Mouse (Mus musculus) lung, embryonic 16.5 days (tissue): Measurements from ENCODE around the gene Arhgap15. TPM values are rescaled to one million over a fixed set of nuclear protein-coding genes. Genes with fewer than 3 reads are reported as not detected.

ENCODE experiments used
- ATAC-seq: fragments of 200-750 bp; cut with Nextera tagmentation; 2 replicates; pipeline ENCODE4 v1.8.0; 2017; ENCODE audit warnings: low read depth, mild to moderate bottlenecking, moderate library complexity
- H3K27ac ChIP-seq: fragments of 300-500 bp; sonication (generic); 2 replicates; pipeline ENCODE4 v1.5.1; 2014; ENCODE audit warnings: mild to moderate bottlenecking, control low read depth, low read length
- H3K27me3 ChIP-seq: fragments of 300-500 bp; sonication (generic); 2 replicates; pipeline ENCODE4 v1.6.1; 2014; ENCODE audit warnings: low read depth, low read length, mixed read lengths; ENCODE audit not compliant: control insufficient read depth, insufficient read depth
- H3K36me3 ChIP-seq: fragments of 300-500 bp; sonication (generic); 2 replicates; pipeline ENCODE4 v1.6.1; 2014; ENCODE audit warnings: low read length; ENCODE audit not compliant: control insufficient read depth, insufficient read depth
- H3K4me1 ChIP-seq: fragments of 300-500 bp; sonication (generic); replicated peaks from 2 replicates; pipeline ENCODE4 v1.6.1; 2014; ENCODE audit warnings: low read length, mixed read lengths; ENCODE audit not compliant: control insufficient read depth, insufficient read depth
- H3K4me2 ChIP-seq: fragments of 300-500 bp; sonication (generic); 2 replicates; pipeline ENCODE4 v1.6.1; 2014; ENCODE audit warnings: low read depth, low read length, control low read depth
- H3K4me3 ChIP-seq: fragments of 300-500 bp; sonication (generic); 2 replicates; pipeline ENCODE4 v1.5.1; 2014; ENCODE audit warnings: mild to moderate bottlenecking, low read length, control low read depth
- H3K9ac ChIP-seq: fragments of 300-500 bp; sonication (generic); 2 replicates; pipeline ENCODE4 v1.6.1; 2014; ENCODE audit warnings: low read length, control low read depth
- H3K9me3 ChIP-seq: fragments of 300-500 bp; sonication (generic); 2 replicates; pipeline ENCODE4 v1.6.1; 2016; ENCODE audit warnings: low read length; ENCODE audit not compliant: control insufficient read depth
- WGBS: fragments of 180-500 bp; shearing (Covaris S2); extraction: QIAGEN DNeasy Blood & Tissue Kit; methylation state at CpG from one replicate; pipeline ENCODE4 v1.1.7; 2014; 5-methylcytosine and 5-hydroxymethylcytosine counted together
- polyA plus RNA-seq: library from polyadenylated mRNA; unstranded; fragments of >200 nt; fragmentation: Nextera tagmentation; extraction: Ambion mirVana; gene quantifications from 2 replicates; pipeline ENCODE4 v1.2.1, GENCODE M21; 2015

The Arhgap15 gene
- polyA plus RNA-seq, 1 experiment from 2014 or later, result 2.1 TPM

GRCm38 (mm10) chr2:44068151-44068840 lies 319.7 kb downstream of the Arhgap15 start:
- no peak overlapping the region for H3K4me3 ChIP-seq
- no peak overlapping the region for H3K9ac ChIP-seq
- no peaks in the 10 kb centered on the region for H3K9me3 ChIP-seq
- no peak for ATAC-seq
- no peaks in the 10 kb centered on the region for H3K36me3 ChIP-seq
- no peak overlapping the region for H3K4me2 ChIP-seq
- no peak overlapping the region for H3K27ac ChIP-seq
- H3K4me1 ChIP-seq, result no peaks in the 10 kb centered on the region
- H3K27me3 ChIP-seq, result no peaks in the 10 kb centered on the region
- WGBS, result 74% methylated on average over 7 of the region's 7 CpGs

- no peak for ATAC-seq
- Histone ChIP-seq H3K27me3 (no peaks in the 10 kb centered on the region), H3K36me3 (no peaks in the 10 kb centered on the region), H3K4me1 (no peaks in the 10 kb centered on the region), H3K4me3 (no peak overlapping the region), H3K4me2 (no peak overlapping the region), H3K9ac (no peak overlapping the region), H3K9me3 (no peaks in the 10 kb centered on the region), H3K27ac (no peak overlapping the region)
- WGBS, result 81% methylated on average over 2 of the region's 2 CpGs
Measured at GRCm38 (mm10) chr2:44068906-44069305, 320.3 kb downstream of the Arhgap15 start.

- Histone ChIP-seq H3K9ac (no peak overlapping the region), H3K27ac (no peak overlapping the region), H3K4me1 (no peaks in the 10 kb centered on the region), H3K36me3 (no peaks in the 10 kb centered on the region), H3K9me3 (no peaks in the 10 kb centered on the region), H3K27me3 (no peaks in the 10 kb centered on the region), H3K4me3 (no peak overlapping the region), H3K4me2 (no peak overlapping the region)
- ATAC-seq, result no peak
Measured at GRCm38 (mm10) chr2:44076570-44076969, 327.9 kb downstream of the Arhgap15 start.

GRCm38 (mm10) chr2:44080530-44080929 lies 331.9 kb downstream of the Arhgap15 start:
- H3K9ac ChIP-seq, result no peak overlapping the region
- no peak for ATAC-seq
- H3K27me3 ChIP-seq, result no peaks in the 10 kb centered on the region
- no peak overlapping the region for H3K4me2 ChIP-seq
- H3K9me3 ChIP-seq, result no peaks in the 10 kb centered on the region
- no peak overlapping the region for H3K4me3 ChIP-seq
- no peaks in the 10 kb centered on the region for H3K36me3 ChIP-seq
- H3K27ac ChIP-seq, result no peak overlapping the region
- H3K4me1 ChIP-seq, result no peaks in the 10 kb centered on the region
- 88% methylated on average over 6 of the region's 6 CpGs for WGBS

GRCm38 (mm10) chr2:44081241-44081640 lies 332.6 kb downstream of the Arhgap15 start:
- Histone ChIP-seq H3K36me3 (no peaks in the 10 kb centered on the region), H3K4me3 (no peak overlapping the region), H3K4me2 (no peak overlapping the region), H3K9ac (no peak overlapping the region), H3K27ac (no peak overlapping the region), H3K4me1 (no peaks in the 10 kb centered on the region), H3K9me3 (no peaks in the 10 kb centered on the region), H3K27me3 (no peaks in the 10 kb centered on the region)
- no peak for ATAC-seq
- 75% methylated on average over 4 of the region's 4 CpGs for WGBS

- Histone ChIP-seq H3K27me3 (no peaks in the 10 kb centered on the region), H3K9me3 (no peaks in the 10 kb centered on the region), H3K9ac (no peak overlapping the region), H3K4me3 (no peak overlapping the region), H3K4me2 (no peak overlapping the region), H3K36me3 (no peaks in the 10 kb centered on the region), H3K4me1 (no peaks in the 10 kb centered on the region), H3K27ac (no peak overlapping the region)
- 39% methylated on average over 2 of the region's 2 CpGs for WGBS
- no peak for ATAC-seq
Measured at GRCm38 (mm10) chr2:44084471-44084870, 335.8 kb downstream of the Arhgap15 start.

GRCm38 (mm10) chr2:44086403-44087056 lies 337.9 kb downstream of the Arhgap15 start:
- ATAC-seq, result no peak
- Histone ChIP-seq H3K36me3 (no peaks in the 10 kb centered on the region), H3K9ac (no peak overlapping the region), H3K4me1 (no peaks in the 10 kb centered on the region), H3K4me2 (no peak overlapping the region), H3K4me3 (no peak overlapping the region), H3K27me3 (no peaks in the 10 kb centered on the region), H3K27ac (no peak overlapping the region), H3K9me3 (no peaks in the 10 kb centered on the region)
- WGBS, result 61% methylated on average over 5 of the region's 5 CpGs

GRCm38 (mm10) chr2:44098552-44098951 lies 349.9 kb downstream of the Arhgap15 start:
- no peaks in the 10 kb centered on the region for H3K36me3 ChIP-seq
- no peak overlapping the region for H3K4me3 ChIP-seq
- H3K4me1 ChIP-seq, result peaks cover 4% of the 10 kb centered on the region; the same call in 1 of the 2 replicates
- H3K9me3 ChIP-seq, result peaks cover 9% of the 10 kb centered on the region
- ATAC-seq, result no peak
- 66% methylated on average over 4 of the region's 4 CpGs for WGBS
- no peaks in the 10 kb centered on the region for H3K27me3 ChIP-seq
- H3K4me2 ChIP-seq, result no peak overlapping the region
- no peak overlapping the region for H3K9ac ChIP-seq
- no peak overlapping the region for H3K27ac ChIP-seq

GRCm38 (mm10) chr2:44102351-44102750 lies 353.7 kb downstream of the Arhgap15 start:
- no peaks in the 10 kb centered on the region for H3K36me3 ChIP-seq
- H3K4me3 ChIP-seq, result no peak overlapping the region
- peaks cover 4% of the 10 kb centered on the region for H3K9me3 ChIP-seq
- WGBS, result 90% methylated on average over 6 of the region's 6 CpGs
- ATAC-seq, result no peak
- H3K27me3 ChIP-seq, result no peaks in the 10 kb centered on the region
- H3K27ac ChIP-seq, result no peak overlapping the region
- no peak overlapping the region for H3K9ac ChIP-seq
- H3K4me2 ChIP-seq, result no peak overlapping the region
- H3K4me1 ChIP-seq, result peaks cover 11% of the 10 kb centered on the region
